Mouse (Mus musculus) megakaryocyte, embryonic 14.5 days (primary cell): ENCODE data around the gene Thtpa. TPM values are rescaled to one million over a fixed set of nuclear protein-coding genes. Genes with fewer than 3 reads are reported as not detected.

ENCODE experiments used
- H3K27me3 ChIP-seq: replicated peaks from 2 replicates; pipeline ENCODE3; 2012; ENCODE audit warnings: inconsistent platforms
- H3K36me3 ChIP-seq: replicated peaks from 2 replicates; pipeline ENCODE3; 2012; ENCODE audit warnings: low read length, inconsistent platforms, mixed read lengths
- H3K4me1 ChIP-seq: 2 replicates; pipeline ENCODE4 v1.6.1; 2012; ENCODE audit warnings: inconsistent platforms
- H3K4me3 ChIP-seq: replicated peaks from 2 replicates; pipeline ENCODE3; 2012; ENCODE audit warnings: moderate library complexity, mild to moderate bottlenecking, inconsistent platforms
- H3K9me3 ChIP-seq: 2 replicates; pipeline ENCODE4 v1.6.1; 2012; ENCODE audit warnings: inconsistent platforms
- FLI1 ChIP-seq: IDR thresholded peaks from 2 replicates; pipeline ENCODE4 v1.6.1; 2012; ENCODE audit warnings: low read length, inconsistent platforms, mixed read lengths
- GATA1 ChIP-seq: IDR thresholded peaks from 3 replicates; pipeline ENCODE4 v1.6.1; 2012; ENCODE audit warnings: mixed read lengths, low read length, inconsistent platforms, borderline replicate concordance
- polyA plus RNA-seq: library from polyadenylated mRNA; stranded (reverse); fragments of >175 nt; gene quantifications from 2 replicates; pipeline ENCODE4 v1.2.3, GENCODE M21; 2012; ENCODE audit warnings: low replicate concordance; ENCODE audit not compliant: insufficient read depth

Thtpa gene
- polyA plus RNA-seq, 1 experiment: 2.4 TPM

- peaks cover 84% of the 10 kb centered on the region for H3K4me1 ChIP-seq
- H3K9me3 ChIP-seq: no peaks in the 10 kb centered on the region
- H3K36me3 ChIP-seq: no peaks in the 10 kb centered on the region
- TF ChIP-seq FLI1: no peak
- TF ChIP-seq GATA1: no peak
- no peaks in the 10 kb centered on the region for H3K27me3 ChIP-seq
- peak overlapping the region; percentile 96 for H3K4me3 ChIP-seq
These were observed 3.2 kb upstream of the Thtpa start for GRCm38 (mm10) chr14:55091209-55091865.

GRCm38 (mm10) chr14:55092011-55092577 lies 2.5 kb upstream of the Thtpa start, which contains the start of gene Zfhx2:
Zfhx2 (minus strand) TSS chr14:55092324.
- H3K4me1 ChIP-seq: peaks cover 84% of the 10 kb centered on the region
- TF ChIP-seq FLI1: no peak
- no peak for TF ChIP-seq GATA1
- peaks cover 6% of the 10 kb centered on the region for H3K36me3 ChIP-seq
- H3K9me3 ChIP-seq: no peaks in the 10 kb centered on the region
- no peaks in the 10 kb centered on the region for H3K27me3 ChIP-seq
- peak within 1 kb of the TSS; percentile 96 for H3K4me3 ChIP-seq

GRCm38 (mm10) chr14:55093927-55094326 lies 657 bp upstream of the Thtpa start:
- H3K4me1 ChIP-seq: peaks cover 80% of the 10 kb centered on the region
- H3K9me3 ChIP-seq: no peaks in the 10 kb centered on the region
- peak overlapping the region; percentile 93 for H3K4me3 ChIP-seq
- H3K36me3 ChIP-seq: peaks cover 24% of the 10 kb centered on the region
- H3K27me3 ChIP-seq: no peaks in the 10 kb centered on the region
- TF ChIP-seq FLI1 (no peak), GATA1 (no peak)

- TF ChIP-seq GATA1 (no peak), FLI1 (no peak)
- Histone ChIP-seq H3K27me3 (no peaks in the 10 kb centered on the region), H3K9me3 (no peaks in the 10 kb centered on the region), H3K4me3 (peak overlapping the region; percentile 93), H3K36me3 (peaks cover 38% of the 10 kb centered on the region), H3K4me1 (peaks cover 66% of the 10 kb centered on the region)
These were observed 679 bp downstream of the Thtpa start for GRCm38 (mm10) chr14:55095263-55095662.

GRCm38 (mm10) chr14:55095671-55096070 lies 1.1 kb downstream of the Thtpa start:
- peaks cover 42% of the 10 kb centered on the region for H3K36me3 ChIP-seq
- H3K4me1 ChIP-seq: peaks cover 62% of the 10 kb centered on the region
- H3K9me3 ChIP-seq: no peaks in the 10 kb centered on the region
- peak overlapping the region; percentile 93 for H3K4me3 ChIP-seq
- H3K27me3 ChIP-seq: no peaks in the 10 kb centered on the region
- no peak for TF ChIP-seq FLI1
- TF ChIP-seq GATA1: no peak

- Histone ChIP-seq H3K9me3 (no peaks in the 10 kb centered on the region), H3K27me3 (no peaks in the 10 kb centered on the region), H3K36me3 (peaks cover 51% of the 10 kb centered on the region), H3K4me1 (peaks cover 60% of the 10 kb centered on the region), H3K4me3 (peak overlapping the region; percentile 43)
- TF ChIP-seq GATA1 (no peak), FLI1 (no peak)
These were observed 2.0 kb downstream of the Thtpa start for GRCm38 (mm10) chr14:55096573-55097087.

- H3K4me1 ChIP-seq: peaks cover 62% of the 10 kb centered on the region
- H3K9me3 ChIP-seq: no peaks in the 10 kb centered on the region
- H3K4me3 ChIP-seq: no peak overlapping the region
- peaks cover 62% of the 10 kb centered on the region for H3K36me3 ChIP-seq
- no peak for TF ChIP-seq FLI1
- TF ChIP-seq GATA1: no peak
- H3K27me3 ChIP-seq: no peaks in the 10 kb centered on the region
These were observed 3.1 kb downstream of the Thtpa start for GRCm38 (mm10) chr14:55097646-55098045.

- H3K27me3 ChIP-seq: no peaks in the 10 kb centered on the region
- TF ChIP-seq GATA1 (no peak), FLI1 (no peak)
- H3K4me3 ChIP-seq: no peak overlapping the region
- H3K9me3 ChIP-seq: no peaks in the 10 kb centered on the region
- H3K36me3 ChIP-seq: peaks cover 66% of the 10 kb centered on the region
- peaks cover 62% of the 10 kb centered on the region for H3K4me1 ChIP-seq
These were observed 3.5 kb downstream of the Thtpa start for GRCm38 (mm10) chr14:55098067-55098466.

GRCm38 (mm10) chr14:55101592-55101991 lies 7.0 kb downstream of the Thtpa start:
- TF ChIP-seq FLI1 (no peak), GATA1 (no peak)
- H3K4me1 ChIP-seq: peaks cover 53% of the 10 kb centered on the region
- peaks cover 86% of the 10 kb centered on the region for H3K36me3 ChIP-seq

GRCm38 (mm10) chr14:55102253-55102785 lies 7.7 kb downstream of the Thtpa start:
- TF ChIP-seq GATA1: no peak
- no peak for TF ChIP-seq FLI1
- H3K9me3 ChIP-seq: no peaks in the 10 kb centered on the region
- no peaks in the 10 kb centered on the region for H3K27me3 ChIP-seq
- H3K36me3 ChIP-seq: peaks cover 79% of the 10 kb centered on the region
- H3K4me3 ChIP-seq: peak overlapping the region; percentile 28
- H3K4me1 ChIP-seq: peaks cover 53% of the 10 kb centered on the region

More at GRCm38 (mm10) chr14:55101592-55101991, 7.0 kb downstream of the Thtpa start:
- no peak overlapping the region for H3K4me3 ChIP-seq
- H3K27me3 ChIP-seq: no peaks in the 10 kb centered on the region
- H3K9me3 ChIP-seq: no peaks in the 10 kb centered on the region
